Mouse (Mus musculus): ENCODE data around the gene Frat2. TPM values are rescaled to one million over a fixed set of nuclear protein-coding genes. Genes with fewer than 3 reads are reported as not detected.

The Frat2 gene
- polyA plus RNA-seq, 1 experiment = 62.2 TPM

- H3K4me1 ChIP-seq (ENCODE audit: control insufficient read depth, insufficient read depth, insufficient read length, low read length) = peaks cover 7% of the 10 kb centered on the region; the same call in 1 of the 2 replicates
- no peaks in the 10 kb centered on the region for H3K36me3 ChIP-seq (ENCODE audit: control insufficient read depth, insufficient read depth, low read length)
- no peak overlapping the region for H3K4me3 ChIP-seq (ENCODE audit: low read depth, low read length)
- no peak for TF ChIP-seq CTCF (IDR thresholded peaks at IDR 0.05; ENCODE audit: extremely low read depth, insufficient read length, insufficient replicate concordance, low read depth, low read length)
- TF ChIP-seq POLR2A (IDR thresholded peaks at IDR 0.05; ENCODE audit: low read depth, low read length) = no peak
- WGBS = 96% methylated on average over 4 of the region's 4 CpGs
- no peak overlapping the region for H3K27ac ChIP-seq (ENCODE audit: insufficient read depth, low read depth, low read length)
- no peaks in the 10 kb centered on the region for H3K27me3 ChIP-seq (ENCODE audit: control insufficient read depth, insufficient read depth, low read length)
Observed at GRCm38 (mm10) chr19:41813374-41813773, 34.6 kb downstream of the Frat2 start.

DNA sequence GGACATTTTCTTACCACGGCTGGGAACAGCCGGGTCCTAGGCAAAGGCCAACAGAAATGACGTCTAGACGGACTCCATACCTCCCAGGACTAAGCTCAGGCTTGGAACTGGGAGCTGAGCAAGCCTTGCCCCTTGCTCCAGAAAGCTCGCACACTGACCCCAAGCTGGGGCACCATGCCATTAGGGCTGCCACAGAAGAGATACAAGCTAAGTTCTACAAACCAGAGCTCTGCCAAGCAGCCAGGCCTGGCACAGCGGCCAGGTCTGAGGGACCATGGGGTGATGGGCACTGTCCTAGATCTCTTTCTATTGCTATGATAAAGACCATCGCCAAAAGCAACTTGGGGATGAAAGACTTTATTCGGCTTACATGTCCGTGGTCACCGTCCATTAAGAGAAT lies 35.4 kb downstream of the Frat2 start:
- H3K4me3 ChIP-seq (ENCODE audit: low read depth, low read length) = no peak overlapping the region
- no peaks in the 10 kb centered on the region for H3K36me3 ChIP-seq (ENCODE audit: control insufficient read depth, insufficient read depth, low read length)
- no peak overlapping the region for H3K27ac ChIP-seq (ENCODE audit: insufficient read depth, low read depth, low read length)
- H3K27me3 ChIP-seq (ENCODE audit: control insufficient read depth, insufficient read depth, low read length) = no peaks in the 10 kb centered on the region
- 90% methylated on average over 10 of the region's 10 CpGs for WGBS
- H3K4me1 ChIP-seq (ENCODE audit: control insufficient read depth, insufficient read depth, insufficient read length, low read length) = peaks cover 7% of the 10 kb centered on the region; the same call in 1 of the 2 replicates
- no peak for TF ChIP-seq CTCF (IDR thresholded peaks at IDR 0.05; ENCODE audit: extremely low read depth, insufficient read length, insufficient replicate concordance, low read depth, low read length)
- no peak for TF ChIP-seq POLR2A (IDR thresholded peaks at IDR 0.05; ENCODE audit: low read depth, low read length)

- 94% methylated on average over 5 of the region's 5 CpGs for WGBS
- no peak overlapping the region for H3K27ac ChIP-seq (ENCODE audit: insufficient read depth, low read depth, low read length)
- H3K27me3 ChIP-seq (ENCODE audit: control insufficient read depth, insufficient read depth, low read length) = no peaks in the 10 kb centered on the region
- no peaks in the 10 kb centered on the region for H3K4me1 ChIP-seq (ENCODE audit: control insufficient read depth, insufficient read depth, insufficient read length, low read length)
- no peak overlapping the region for H3K4me3 ChIP-seq (ENCODE audit: low read depth, low read length)
- no peak for TF ChIP-seq POLR2A (IDR thresholded peaks at IDR 0.05; ENCODE audit: low read depth, low read length)
- no peaks in the 10 kb centered on the region for H3K36me3 ChIP-seq (ENCODE audit: control insufficient read depth, insufficient read depth, low read length)
Observed at GRCm38 (mm10) chr19:41810074-41810473, 37.9 kb downstream of the Frat2 start.

- H3K27me3 ChIP-seq (ENCODE audit: control insufficient read depth, insufficient read depth, low read length) = no peaks in the 10 kb centered on the region
- H3K36me3 ChIP-seq (ENCODE audit: control insufficient read depth, insufficient read depth, low read length) = no peaks in the 10 kb centered on the region
- WGBS = 79% methylated on average over 8 of the region's 8 CpGs
Observed at GRCm38 (mm10) chr19:41808104-41808634, 39.8 kb downstream of the Frat2 start.

DNA sequence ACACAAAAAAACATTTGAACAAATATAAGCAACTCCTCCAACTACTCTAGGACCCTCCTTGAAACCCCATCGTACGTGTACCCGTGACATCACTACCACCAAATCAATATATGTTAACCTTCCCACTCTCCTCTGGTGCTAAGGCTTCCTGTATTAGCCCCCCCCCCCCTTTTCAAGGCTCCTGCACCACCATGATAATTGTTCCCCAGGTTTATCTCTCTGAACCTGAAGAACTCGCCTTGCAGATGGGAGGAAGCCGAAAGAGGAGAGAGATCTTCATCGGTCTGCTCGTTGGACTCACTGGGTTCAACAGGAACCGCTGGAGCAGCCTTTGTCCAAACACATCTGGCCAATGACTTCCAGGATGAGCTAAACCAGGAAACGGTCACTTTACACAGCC lies 40.4 kb downstream of the Frat2 start:
- H3K36me3 ChIP-seq (ENCODE audit: control insufficient read depth, insufficient read depth, low read length) = no peaks in the 10 kb centered on the region
- H3K4me3 ChIP-seq (ENCODE audit: low read depth, low read length) = no peak overlapping the region
- no peaks in the 10 kb centered on the region for H3K4me1 ChIP-seq (ENCODE audit: control insufficient read depth, insufficient read depth, insufficient read length, low read length)
- 75% methylated on average over 9 of the region's 9 CpGs for WGBS
- no peaks in the 10 kb centered on the region for H3K27me3 ChIP-seq (ENCODE audit: control insufficient read depth, insufficient read depth, low read length)
- no peak for TF ChIP-seq POLR2A (IDR thresholded peaks at IDR 0.05; ENCODE audit: low read depth, low read length)
- TF ChIP-seq CTCF (IDR thresholded peaks at IDR 0.05; ENCODE audit: extremely low read depth, insufficient read length, insufficient replicate concordance, low read depth, low read length) = no peak
- no peak overlapping the region for H3K27ac ChIP-seq (ENCODE audit: insufficient read depth, low read depth, low read length)

More at GRCm38 (mm10) chr19:41808104-41808634, 39.8 kb downstream of the Frat2 start:
- Histone ChIP-seq H3K27ac (ENCODE audit: insufficient read depth, low read depth, low read length) (no peak overlapping the region), H3K4me1 (ENCODE audit: control insufficient read depth, insufficient read depth, insufficient read length, low read length) (no peaks in the 10 kb centered on the region), H3K4me3 (ENCODE audit: low read depth, low read length) (no peak overlapping the region)
- TF ChIP-seq POLR2A (IDR thresholded peaks at IDR 0.05; ENCODE audit: low read depth, low read length) = no peak
- TF ChIP-seq CTCF (IDR thresholded peaks at IDR 0.05; ENCODE audit: extremely low read depth, insufficient read length, insufficient replicate concordance, low read depth, low read length) = no peak

GRCm38 (mm10) chr19:41805831-41806230 lies 42.1 kb downstream of the Frat2 start:
- no peaks in the 10 kb centered on the region for H3K36me3 ChIP-seq (ENCODE audit: control insufficient read depth, insufficient read depth, low read length)
- TF ChIP-seq POLR2A (IDR thresholded peaks at IDR 0.05; ENCODE audit: low read depth, low read length) (no peak), CTCF (IDR thresholded peaks at IDR 0.05; ENCODE audit: extremely low read depth, insufficient read length, insufficient replicate concordance, low read depth, low read length) (peak; percentile 15; the same call in 1 of the 2 replicates)
- 95% methylated on average over 4 of the region's 4 CpGs for WGBS
- H3K4me1 ChIP-seq (ENCODE audit: control insufficient read depth, insufficient read depth, insufficient read length, low read length) = no peaks in the 10 kb centered on the region
- H3K27ac ChIP-seq (ENCODE audit: insufficient read depth, low read depth, low read length) = no peak overlapping the region
- H3K27me3 ChIP-seq (ENCODE audit: control insufficient read depth, insufficient read depth, low read length) = no peaks in the 10 kb centered on the region
- no peak overlapping the region for H3K4me3 ChIP-seq (ENCODE audit: low read depth, low read length)

- Histone ChIP-seq H3K4me1 (ENCODE audit: control insufficient read depth, insufficient read depth, insufficient read length, low read length) (peaks cover 4% of the 10 kb centered on the region; the same call in 1 of the 2 replicates), H3K36me3 (ENCODE audit: control insufficient read depth, insufficient read depth, low read length) (no peaks in the 10 kb centered on the region), H3K4me3 (ENCODE audit: low read depth, low read length) (no peak overlapping the region), H3K27ac (ENCODE audit: insufficient read depth, low read depth, low read length) (no peak overlapping the region), H3K27me3 (ENCODE audit: control insufficient read depth, insufficient read depth, low read length) (no peaks in the 10 kb centered on the region)
- TF ChIP-seq POLR2A (IDR thresholded peaks at IDR 0.05; ENCODE audit: low read depth, low read length) (no peak), CTCF (IDR thresholded peaks at IDR 0.05; ENCODE audit: extremely low read depth, insufficient read length, insufficient replicate concordance, low read depth, low read length) (peak; percentile 43; the same call in 1 of the 2 replicates)
- 64% methylated on average over 7 of the region's 7 CpGs for WGBS
Observed at GRCm38 (mm10) chr19:41803322-41803721, 44.6 kb downstream of the Frat2 start.
